Mouse (Mus musculus) hindbrain, postnatal 0 days (tissue): Measurements from ENCODE around the gene Sec23a. TPM values are rescaled to one million over a fixed set of nuclear protein-coding genes. Genes with fewer than 3 reads are reported as not detected.

Source experiments
- ATAC-seq: fragments of 200-750 bp; cut with Nextera tagmentation; 2 replicates; pipeline ENCODE4 v1.8.0; 2017; ENCODE audit warnings: mild to moderate bottlenecking, moderate TSS enrichment, moderate library complexity
- DNase-seq: peaks from one replicate; pipeline ENCODE4 v3.0.0-alpha.2; 2015; ENCODE audit warnings: low spot score
- H3K27ac ChIP-seq: fragments of 300-500 bp; sonication (generic); 2 replicates; pipeline ENCODE4 v1.5.1; 2014; ENCODE audit warnings: mild to moderate bottlenecking
- H3K27me3 ChIP-seq: fragments of 300-500 bp; sonication (generic); 2 replicates; pipeline ENCODE4 v1.6.1; 2014; ENCODE audit warnings: low read length, mixed read lengths; ENCODE audit not compliant: insufficient read depth
- H3K36me3 ChIP-seq: fragments of 300-500 bp; sonication (generic); 2 replicates; pipeline ENCODE4 v1.6.1; 2014; ENCODE audit warnings: low read length, mixed read lengths; ENCODE audit not compliant: insufficient read depth
- H3K4me1 ChIP-seq: fragments of 300-500 bp; sonication (generic); 2 replicates; pipeline ENCODE4 v1.6.1; 2014; ENCODE audit warnings: antibody characterized with exemption, low read length, mixed read lengths; ENCODE audit not compliant: insufficient read depth
- H3K4me2 ChIP-seq: fragments of 300-500 bp; sonication (generic); 2 replicates; pipeline ENCODE4 v1.6.1; 2014; ENCODE audit warnings: low read depth, mild to moderate bottlenecking, low read length, moderate library complexity, mixed read lengths
- H3K4me3 ChIP-seq: fragments of 300-500 bp; sonication (generic); 2 replicates; pipeline ENCODE4 v1.5.1; 2014; ENCODE audit warnings: low read length
- H3K9ac ChIP-seq: fragments of 300-500 bp; sonication (generic); replicated peaks from 2 replicates; pipeline ENCODE4 v1.6.1; 2014; ENCODE audit warnings: mild to moderate bottlenecking, low read length, moderate library complexity, mixed read lengths
- H3K9me3 ChIP-seq: fragments of 300-500 bp; sonication (generic); 2 replicates; pipeline ENCODE4 v1.6.1; 2016; ENCODE audit warnings: low read length, mixed read lengths
- CTCF ChIP-seq: IDR thresholded peaks from 2 replicates; pipeline ENCODE4 v1.5.1; 2016; ENCODE audit warnings: antibody characterized with exemption, control low read depth, low read depth
- WGBS: fragments of 180-500 bp; shearing (Covaris S2); extraction: QIAGEN DNeasy Blood & Tissue Kit; methylation state at CpG from one replicate; pipeline ENCODE4 v1.1.7; 2014; 5-methylcytosine and 5-hydroxymethylcytosine counted together
- polyA plus RNA-seq: library from polyadenylated mRNA; unstranded; fragments of >200 nt; fragmentation: Nextera tagmentation; extraction: Ambion mirVana; gene quantifications from 2 replicates; pipeline ENCODE4 v1.2.1, GENCODE M21; 2015
- total RNA-seq: library from RNA; depleted of rRNA; stranded (reverse); fragments of >200 nt; gene quantifications from 2 replicates; pipeline ENCODE4 v1.2.3, GENCODE M21; 2014

Gene Sec23a
- total and polyA plus RNA-seq, 2 experiments from 2014 or later = 86.5 to 120 TPM

DNA sequence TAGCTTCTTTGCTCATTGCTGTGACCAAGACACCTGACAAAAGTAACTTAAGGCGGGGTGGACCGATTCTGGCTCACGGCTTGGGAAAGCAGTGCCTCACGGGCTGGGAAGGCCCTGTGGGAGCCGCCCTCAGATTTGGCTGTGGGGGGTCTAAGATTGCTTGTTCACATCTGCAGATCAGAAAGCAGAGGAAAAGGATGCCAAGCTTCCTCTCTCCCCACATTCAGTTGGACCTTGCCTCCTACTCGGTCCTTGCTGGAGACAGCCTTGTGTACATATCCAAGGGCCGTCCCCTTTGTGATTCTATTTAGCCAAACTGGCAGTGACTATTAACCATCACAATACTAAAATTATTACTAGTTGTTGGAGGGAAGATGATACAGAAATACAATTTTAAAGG is 55.7 kb downstream of the Sec23a start:
- TF ChIP-seq CTCF = no peak
- H3K4me1 ChIP-seq = no peaks in the 10 kb centered on the region
- H3K9ac ChIP-seq = no peak overlapping the region
- no peaks in the 10 kb centered on the region for H3K9me3 ChIP-seq
- no peak overlapping the region for H3K4me2 ChIP-seq
- no peak overlapping the region for H3K27ac ChIP-seq
- DNase-seq (no peak), ATAC-seq (no peak)
- WGBS = 71% methylated on average over 7 of the region's 7 CpGs
- peaks cover 11% of the 10 kb centered on the region for H3K36me3 ChIP-seq
- no peaks in the 10 kb centered on the region for H3K27me3 ChIP-seq
- no peak overlapping the region for H3K4me3 ChIP-seq

GRCm38 (mm10) chr12:58947879-58948278 is 63.9 kb downstream of the Sec23a start:
- Histone ChIP-seq H3K9me3 (no peaks in the 10 kb centered on the region), H3K9ac (no peak overlapping the region), H3K27me3 (no peaks in the 10 kb centered on the region), H3K4me1 (no peaks in the 10 kb centered on the region), H3K4me3 (no peak overlapping the region), H3K27ac (no peak overlapping the region), H3K36me3 (no peaks in the 10 kb centered on the region), H3K4me2 (no peak overlapping the region)
- ATAC-seq (no peak), DNase-seq (no peak)
- 84% methylated on average over 6 of the region's 6 CpGs for WGBS
- TF ChIP-seq CTCF = no peak

DNA sequence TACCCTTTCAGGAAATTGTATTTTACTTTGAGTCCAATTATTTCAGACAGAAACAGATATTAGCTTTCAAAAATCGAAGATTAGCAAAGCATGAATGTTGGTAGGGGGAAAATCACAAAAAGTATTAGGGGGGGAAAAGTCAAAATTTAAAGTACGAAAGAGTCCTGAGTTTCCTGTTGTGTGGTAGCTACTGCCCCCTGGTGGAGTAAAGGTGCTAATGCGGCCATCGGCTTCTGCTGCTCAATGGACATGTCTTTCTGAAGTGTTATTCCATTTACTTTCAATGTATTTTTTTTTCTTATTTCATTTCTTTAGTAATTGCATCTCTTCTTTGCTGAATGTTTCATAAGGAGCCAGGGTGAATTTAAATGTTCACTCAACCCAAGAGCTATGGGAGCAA is 64.6 kb downstream of the Sec23a start:
- 14% methylated on average over 4 of the region's 4 CpGs for WGBS
- no peak for ATAC-seq

GRCm38 (mm10) chr12:58942544-58942943 is 69.3 kb downstream of the Sec23a start:
- Histone ChIP-seq H3K9ac (no peak overlapping the region), H3K4me2 (no peak overlapping the region), H3K27me3 (no peaks in the 10 kb centered on the region), H3K9me3 (no peaks in the 10 kb centered on the region), H3K27ac (no peak overlapping the region), H3K36me3 (no peaks in the 10 kb centered on the region), H3K4me1 (no peaks in the 10 kb centered on the region), H3K4me3 (no peak overlapping the region)
- TF ChIP-seq CTCF = no peak
- ATAC-seq = no peak
- DNase-seq = no peak
- WGBS = 88% methylated on average over 4 of the region's 4 CpGs

More for the DNA sequence above, 64.6 kb downstream of the Sec23a start:
- Histone ChIP-seq H3K4me2 (no peak overlapping the region), H3K9me3 (no peaks in the 10 kb centered on the region), H3K36me3 (no peaks in the 10 kb centered on the region), H3K9ac (no peak overlapping the region), H3K27me3 (no peaks in the 10 kb centered on the region), H3K4me1 (no peaks in the 10 kb centered on the region), H3K27ac (no peak overlapping the region), H3K4me3 (no peak overlapping the region)
- peak; percentile 91 for TF ChIP-seq CTCF
- DNase-seq = peak; percentile 73

DNA sequence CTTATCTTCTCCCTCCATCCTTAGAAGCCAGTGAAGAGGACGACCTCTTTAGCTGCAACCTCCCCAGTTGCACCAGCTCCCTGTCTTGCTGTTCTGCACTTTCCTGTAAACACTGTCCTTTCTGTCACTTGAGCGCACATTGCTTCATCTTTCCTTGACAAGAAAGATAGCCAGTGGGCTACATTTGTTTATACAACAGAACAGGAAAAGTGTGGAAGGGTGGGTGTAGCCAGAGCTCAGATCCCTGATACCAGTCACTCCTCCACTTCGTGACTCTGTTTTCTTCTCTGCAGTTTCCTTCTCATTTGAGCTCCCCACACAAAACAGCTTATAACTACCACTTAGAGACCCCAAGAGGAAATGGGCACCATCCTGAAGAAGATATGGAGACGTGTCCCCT is 77.2 kb downstream of the Sec23a start:
- no peak overlapping the region for H3K9ac ChIP-seq
- H3K4me3 ChIP-seq = no peak overlapping the region
- DNase-seq = no peak
- no peaks in the 10 kb centered on the region for H3K9me3 ChIP-seq
- H3K27ac ChIP-seq = no peak overlapping the region
- H3K4me2 ChIP-seq = no peak overlapping the region
- TF ChIP-seq CTCF = no peak
- no peaks in the 10 kb centered on the region for H3K4me1 ChIP-seq
- no peak for ATAC-seq
- no peaks in the 10 kb centered on the region for H3K36me3 ChIP-seq
- no peaks in the 10 kb centered on the region for H3K27me3 ChIP-seq
- WGBS = 79% methylated on average over 4 of the region's 4 CpGs

- DNase-seq = no peak
- H3K36me3 ChIP-seq = no peaks in the 10 kb centered on the region
- WGBS = 91% methylated on average over 15 of the region's 15 CpGs
- H3K27ac ChIP-seq = no peak overlapping the region
- no peak overlapping the region for H3K9ac ChIP-seq
- no peak overlapping the region for H3K4me3 ChIP-seq
- no peaks in the 10 kb centered on the region for H3K4me1 ChIP-seq
- no peak for ATAC-seq
- TF ChIP-seq CTCF = no peak
- H3K9me3 ChIP-seq = no peaks in the 10 kb centered on the region
- no peaks in the 10 kb centered on the region for H3K27me3 ChIP-seq
- no peak overlapping the region for H3K4me2 ChIP-seq
Measured at GRCm38 (mm10) chr12:58924996-58925395, 86.8 kb downstream of the Sec23a start.

DNA sequence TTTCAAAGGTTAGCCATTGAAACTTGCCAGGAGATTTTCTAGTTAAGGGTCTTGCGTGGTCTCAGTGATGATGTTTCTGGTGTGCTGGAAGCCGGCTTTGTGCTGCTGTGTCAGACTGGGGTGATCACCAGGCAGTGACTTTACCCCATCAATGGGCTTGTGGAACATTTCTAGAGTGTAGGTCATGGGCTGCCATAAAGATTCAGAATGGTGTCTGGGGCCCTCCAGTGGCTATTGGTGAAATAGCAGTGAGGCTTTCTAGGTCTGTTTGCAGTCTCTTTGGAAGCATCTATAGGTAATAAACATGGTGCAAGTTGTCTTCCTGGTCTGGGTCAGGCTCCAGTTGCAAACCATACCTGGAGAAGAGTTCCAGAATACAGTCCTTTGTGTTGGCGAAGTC is 87.8 kb downstream of the Sec23a start:
- no peak overlapping the region for H3K27ac ChIP-seq
- no peak overlapping the region for H3K9ac ChIP-seq
- no peak overlapping the region for H3K4me2 ChIP-seq
- no peak overlapping the region for H3K4me3 ChIP-seq
- peak; percentile 78 for DNase-seq
- H3K9me3 ChIP-seq = no peaks in the 10 kb centered on the region
- WGBS = 82% methylated on average over 3 of the region's 3 CpGs
- ATAC-seq = peak; percentile 45; the same call in 1 of the 2 replicates
- no peaks in the 10 kb centered on the region for H3K4me1 ChIP-seq
- H3K27me3 ChIP-seq = no peaks in the 10 kb centered on the region
- no peaks in the 10 kb centered on the region for H3K36me3 ChIP-seq
- peak; percentile 80 for TF ChIP-seq CTCF
